Mouse (Mus musculus): ENCODE data around the gene Znrf1. TPM values are rescaled to one million over a fixed set of nuclear protein-coding genes. Genes with fewer than 3 reads are reported as not detected.
"Not testable (repeated sequence)": the region's sequence is repeated elsewhere in the genome, so short reads cannot be mapped to it uniquely, and the experiment has no call there.

Znrf1 gene
- total RNA-seq, 4 experiments from 2014 or later, result 120 to 139 (median 129) TPM

DNA sequence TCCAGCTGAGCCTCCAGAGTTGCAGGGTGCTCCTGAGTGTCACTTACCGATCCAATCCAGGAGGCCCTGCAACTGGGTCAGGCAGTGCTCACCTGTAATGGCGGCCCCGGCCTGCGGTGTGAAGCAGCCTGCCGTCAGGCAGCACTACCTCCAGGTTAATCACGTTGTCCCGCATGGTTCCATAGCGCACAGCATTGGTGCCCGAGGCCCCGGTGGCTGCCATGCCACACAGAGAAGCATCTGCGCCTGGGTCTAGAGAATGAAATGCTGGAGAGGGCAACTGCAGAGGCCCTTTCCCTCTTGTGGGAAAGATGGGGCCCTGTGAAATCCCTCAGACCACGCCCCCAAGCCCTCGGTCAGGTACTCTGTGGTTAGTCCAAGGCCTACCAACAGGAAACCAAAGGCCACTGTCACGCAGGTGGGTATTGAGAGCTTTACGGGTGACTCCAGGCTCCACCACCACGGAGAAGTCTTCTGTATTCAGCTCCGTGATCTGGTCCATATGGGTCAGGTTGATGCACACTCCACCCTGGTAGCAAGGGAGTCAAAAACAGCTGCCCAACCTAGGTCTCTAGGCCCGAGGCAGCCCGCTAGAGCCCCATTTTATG is 93.1 kb downstream of the Znrf1 start:
- no peak for DNase-seq (ENCODE audit: low spot score in 2 of 2)

DNA sequence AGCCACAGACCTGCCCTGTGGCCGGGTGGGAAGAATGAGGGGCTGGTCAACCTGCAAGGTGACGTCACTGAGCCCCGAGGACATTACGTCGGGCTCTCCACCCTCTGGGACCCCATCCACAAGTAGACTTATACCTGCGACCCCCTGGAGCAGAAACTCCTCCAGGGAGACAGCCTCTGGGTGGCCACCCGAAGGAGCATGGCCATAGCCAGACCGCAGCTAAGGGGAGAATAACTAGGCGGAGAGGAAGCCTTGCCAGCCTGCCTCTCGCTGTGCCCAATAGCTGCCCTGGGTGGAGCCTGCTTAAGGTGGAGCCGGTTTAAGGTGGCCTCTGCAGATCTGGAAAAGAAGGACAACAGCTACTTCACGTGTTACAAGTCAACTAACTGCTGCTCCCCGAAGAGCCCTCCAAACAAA is 94.2 kb downstream of the Znrf1 start, which contains the start of gene Ldhd:
Ldhd (minus strand) TSS at position 270 of the 417 bp plus-strand sequence.
- peak in 1 of 2 experiments; percentile 41 for DNase-seq (ENCODE audit: low spot score in 2 of 2)

GRCm38 (mm10) chr8:111631589-111631988 is 95.7 kb downstream of the Znrf1 start:
- DNase-seq (ENCODE audit: low spot score in 2 of 2), result no peak

- no peak for DNase-seq (ENCODE audit: low spot score in 2 of 2)
Observed at GRCm38 (mm10) chr8:111632976-111633375, 97.1 kb downstream of the Znrf1 start.

DNA sequence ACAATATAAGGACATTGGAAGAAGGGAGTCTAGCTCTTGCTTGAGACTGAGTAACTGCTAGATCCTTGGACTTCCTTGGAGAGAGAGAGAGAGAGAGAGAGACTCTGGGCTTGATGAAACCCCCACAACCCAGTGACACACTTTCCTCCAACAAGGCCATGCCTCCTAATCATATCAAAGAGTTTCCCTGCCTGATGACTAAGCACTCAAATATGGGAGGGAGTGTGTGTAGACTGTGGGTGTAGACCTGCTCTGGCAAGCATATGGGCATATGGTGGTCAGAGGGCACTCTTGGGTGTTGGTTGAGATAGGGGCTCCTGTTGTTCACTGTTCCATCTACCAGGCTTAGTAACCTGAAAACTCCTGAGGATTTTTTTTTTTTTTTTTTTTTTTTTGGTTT is 102.2 kb downstream of the Znrf1 start:
- DNase-seq (ENCODE audit: low spot score in 2 of 2), result no peak

DNA sequence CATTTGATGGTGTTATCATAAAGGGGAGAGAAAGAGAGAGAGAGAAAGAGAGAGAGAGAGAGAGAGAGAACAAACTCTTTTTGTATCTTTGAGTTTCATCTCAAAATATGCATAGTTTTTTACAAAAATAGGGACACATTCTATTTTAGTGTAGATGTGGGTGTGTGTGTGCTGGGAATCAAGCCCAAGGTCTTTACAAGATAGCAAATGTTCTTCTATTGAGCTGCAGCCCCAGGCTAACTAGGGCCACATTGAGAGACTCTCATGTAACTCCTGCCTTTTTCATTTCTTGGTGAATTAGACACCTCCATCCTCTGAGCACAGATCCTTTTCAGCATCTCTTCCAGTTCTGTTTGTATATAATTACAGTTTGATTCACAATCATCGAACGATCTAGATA is 105.2 kb downstream of the Znrf1 start:
- DNase-seq (ENCODE audit: low spot score in 2 of 2), result no peak

- DNase-seq (ENCODE audit: low spot score in 2 of 2), result no peak
Observed at GRCm38 (mm10) chr8:111642496-111642895, 106.6 kb downstream of the Znrf1 start.

GRCm38 (mm10) chr8:111642939-111643263 is 107.0 kb downstream of the Znrf1 start:
- no peak for DNase-seq (ENCODE audit: low spot score in 2 of 2)

DNA sequence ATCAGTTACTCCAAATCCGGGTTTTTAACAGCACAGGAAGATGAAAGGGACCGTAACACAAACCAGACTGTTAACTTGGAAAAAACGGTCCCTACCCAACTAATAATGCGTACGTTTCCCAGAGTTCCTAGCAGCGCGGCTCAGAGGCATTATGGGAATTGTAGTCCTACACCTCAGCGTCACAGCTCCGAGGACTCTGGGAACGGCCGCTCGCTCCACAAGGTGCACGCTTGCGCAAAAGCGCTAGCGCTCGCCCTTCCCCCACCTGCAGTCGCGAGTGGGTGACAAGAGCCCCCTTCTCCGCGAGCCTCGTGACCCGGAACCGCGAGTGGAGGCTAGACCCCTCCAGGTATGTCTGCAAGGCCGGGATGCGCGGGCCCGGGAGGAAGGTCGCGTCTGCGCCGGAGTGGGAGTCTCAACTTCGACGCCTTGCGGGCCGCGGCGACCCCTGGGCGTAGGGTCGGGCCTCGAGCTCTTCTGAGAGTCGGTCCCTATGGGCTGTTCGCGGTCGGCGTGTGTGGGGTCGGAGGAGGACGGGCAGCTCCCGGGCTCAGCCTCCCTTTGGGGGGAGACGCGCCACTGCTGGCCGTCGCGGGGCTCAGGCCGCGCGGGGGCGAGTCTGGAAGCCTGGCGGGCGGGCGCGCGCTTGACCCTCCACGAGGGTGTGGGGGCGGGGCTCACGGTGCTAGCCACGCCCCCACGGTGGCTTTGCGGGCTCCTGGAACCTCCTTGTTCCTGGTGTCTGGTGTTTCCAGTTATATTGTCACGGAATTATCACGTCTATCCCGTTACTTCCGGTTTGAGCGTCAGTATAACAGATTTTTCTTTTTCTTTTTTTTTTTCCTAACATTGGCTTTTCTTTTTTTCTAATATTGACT is 107.6 kb downstream of the Znrf1 start, which contains the start of gene Zfp1:
Zfp1 (plus strand) TSS at position 138 of the 878 bp plus-strand sequence.
- DNase-seq (ENCODE audit: low spot score in 2 of 2), result peak; percentile 81 to 93

- not testable (repeated sequence) for DNase-seq (ENCODE audit: low spot score in 2 of 2)
Observed at GRCm38 (mm10) chr8:111644286-111645051, 108.6 kb downstream of the Znrf1 start.

GRCm38 (mm10) chr8:111645715-111646114 is 109.8 kb downstream of the Znrf1 start:
- DNase-seq (ENCODE audit: low spot score in 2 of 2), result no peak

DNA sequence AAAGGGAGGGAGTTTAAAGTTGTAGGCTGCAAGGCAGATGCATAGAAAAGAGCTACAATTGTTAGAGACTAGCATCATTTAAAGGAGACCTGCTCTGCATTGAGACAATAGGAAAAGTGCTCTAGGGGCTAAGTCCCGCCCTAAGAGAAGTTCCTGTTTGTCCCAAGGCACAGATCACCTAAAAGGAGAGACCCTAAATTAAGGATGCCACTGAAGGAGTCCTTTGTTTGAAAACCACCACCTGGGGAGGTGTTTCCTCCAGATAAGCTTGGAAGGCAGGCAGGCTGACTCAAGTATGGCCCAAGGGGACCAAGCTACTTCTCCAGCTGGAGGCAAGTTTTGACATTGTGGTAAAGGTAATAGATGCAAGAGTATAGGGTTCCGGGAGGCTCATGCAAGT is 112.9 kb downstream of the Znrf1 start:
- no peak for DNase-seq (ENCODE audit: low spot score in 2 of 2)

- DNase-seq (ENCODE audit: low spot score in 2 of 2), result no peak
Observed at GRCm38 (mm10) chr8:111650651-111651050, 114.8 kb downstream of the Znrf1 start.

- DNase-seq (ENCODE audit: low spot score in 2 of 2), result no peak
Observed at GRCm38 (mm10) chr8:111653524-111653923, 117.6 kb downstream of the Znrf1 start.

- no peak for DNase-seq (ENCODE audit: low spot score in 2 of 2)
Observed at GRCm38 (mm10) chr8:111657312-111657854, 121.5 kb downstream of the Znrf1 start.

DNA sequence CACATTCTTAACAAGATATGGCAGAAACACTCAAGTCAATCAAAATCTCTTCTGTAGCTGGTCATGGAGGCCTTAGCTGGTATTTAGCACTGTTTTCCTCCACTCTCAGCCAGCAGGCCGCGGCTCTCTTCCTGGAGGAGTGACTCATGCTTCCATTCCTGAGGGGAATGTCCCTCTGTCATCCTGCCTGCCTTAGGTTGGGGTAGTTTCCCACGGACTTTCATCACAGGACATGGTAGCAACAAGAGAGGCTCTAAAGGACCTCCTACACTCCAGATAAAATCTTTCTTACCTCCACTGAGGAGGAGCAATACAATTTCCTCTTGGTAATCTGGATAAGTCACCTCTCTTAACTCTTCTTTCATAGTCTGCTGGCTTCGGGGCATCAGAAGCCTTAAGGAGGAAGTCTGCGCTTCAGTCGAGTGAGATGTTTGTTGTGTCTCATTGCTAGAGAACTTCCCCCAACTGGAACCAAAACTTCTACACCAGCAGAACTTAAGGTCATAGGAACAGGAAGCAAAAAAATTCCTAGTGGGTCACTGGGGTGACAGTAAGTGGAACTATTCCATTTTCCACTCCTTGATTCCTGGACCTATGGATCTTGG is 123.0 kb downstream of the Znrf1 start:
- no peak for DNase-seq (ENCODE audit: low spot score in 2 of 2)

GRCm38 (mm10) chr8:111662473-111662872 is 126.6 kb downstream of the Znrf1 start:
- peak; percentile 60 to 70 for DNase-seq (ENCODE audit: low spot score in 2 of 2)

- no peak for DNase-seq (ENCODE audit: low spot score in 2 of 2)
Observed at GRCm38 (mm10) chr8:111666751-111667150, 130.9 kb downstream of the Znrf1 start.

All from left cerebral cortex, adult 8-10 months (tissue).